ENCODE assay signal across 12 mouse cellular contexts in the genomic region with DNA sequence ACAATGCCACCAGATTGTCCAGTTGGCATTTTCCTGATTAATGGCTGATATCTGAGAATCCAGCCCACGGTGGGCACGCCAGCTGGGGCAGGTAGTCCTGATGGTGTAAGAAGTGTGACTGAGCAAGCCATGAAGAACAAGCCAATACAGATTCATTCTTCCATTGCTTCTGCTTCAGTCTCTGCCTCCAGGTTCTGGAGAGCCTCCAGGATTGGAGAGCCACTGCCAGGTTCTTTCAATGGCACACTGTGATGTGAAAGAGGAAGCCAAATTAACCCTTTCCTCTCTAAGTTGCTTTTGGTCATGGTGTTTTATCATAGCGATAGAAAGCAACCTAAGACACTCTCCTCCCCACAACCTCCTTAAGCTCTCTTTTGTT. TPM values are rescaled to one million over a fixed set of nuclear protein-coding genes. Genes with fewer than 3 reads are reported as not detected.
DNase-seq lines count a peak whose midpoint lies in the region; ATAC-seq and TF ChIP-seq lines count a peak whose summit lies in the region.
"Had no signal": no experiment of that assay in that cellular context is flagged by ENCODE, and none has a peak within 500 bp of the region (broad histone marks: within the 10 kb centered on the region; RNA-seq: fewer than 3 reads in every experiment).

No protein-coding gene starts in this region.

- H3K4me2 ChIP-seq in forebrain, embryonic 16.5 days (ENCODE audit: low read length), result no peak overlapping the region
- no peak overlapping the region for H3K4me2 ChIP-seq in forebrain, embryonic 11.5 days (ENCODE audit: low read depth, low read length, severe bottlenecking)
- H3K4me2 ChIP-seq in heart, embryonic 11.5 days, result no peak overlapping the region
- H3K4me2 ChIP-seq: liver, embryonic 13.5 days; neural tube, embryonic 12.5 days had no signal

- WGBS in forebrain, embryonic 16.5 days, result 58% methylated on average over 3 of the region's 3 CpGs
- 88% methylated on average over 3 of the region's 3 CpGs for WGBS in forebrain, embryonic 11.5 days
- 7% methylated on average over 3 of the region's 3 CpGs for WGBS in cerebellum, adult 2 months
- 84% methylated on average over 3 of the region's 3 CpGs for WGBS in heart, embryonic 11.5 days (ENCODE audit: insufficient replicate concordance)

- H3K9me3 ChIP-seq in forebrain, embryonic 16.5 days (ENCODE audit: control insufficient read depth, low read length), result no peaks in the 10 kb centered on the region
- H3K9me3 ChIP-seq in forebrain, embryonic 11.5 days (ENCODE audit: control insufficient read depth, low read length), result no peaks in the 10 kb centered on the region
- H3K9me3 ChIP-seq in heart, embryonic 11.5 days (replicated peaks; ENCODE audit: control insufficient read depth, low read length), result no peaks in the 10 kb centered on the region; the same call in 1 of the 2 replicates

- no peak overlapping the region for H3K27ac ChIP-seq in forebrain, embryonic 16.5 days (ENCODE audit: low read length)
- no peak overlapping the region for H3K27ac ChIP-seq in forebrain, embryonic 11.5 days (ENCODE audit: low read depth, low read length)
- no peak overlapping the region for H3K27ac ChIP-seq in cerebellum, adult 2 months (ENCODE audit: insufficient read depth, low read length)
- H3K27ac ChIP-seq in heart, embryonic 11.5 days (ENCODE audit: low read depth, low read length), result no peak overlapping the region
- H3K27ac ChIP-seq: liver, embryonic 13.5 days; neural tube, embryonic 12.5 days had no signal

- H3K9ac ChIP-seq in forebrain, embryonic 16.5 days (replicated peaks; ENCODE audit: low read depth, low read length), result no peak overlapping the region
- H3K9ac ChIP-seq in forebrain, embryonic 11.5 days (ENCODE audit: low read length), result no peak overlapping the region
- no peak overlapping the region for H3K9ac ChIP-seq in heart, embryonic 11.5 days (ENCODE audit: low read depth, low read length)
- H3K9ac ChIP-seq: liver, embryonic 13.5 days; neural tube, embryonic 12.5 days had no signal

- peak; percentile 73 for ATAC-seq in forebrain, embryonic 16.5 days
- no peak for ATAC-seq in forebrain, embryonic 11.5 days (replicated peaks; ENCODE audit: low FRiP score)
- peak; percentile 47; the same call in 1 of the 2 replicates for ATAC-seq in megakaryocyte, adult 5-6 weeks (ENCODE audit: poor library complexity, severe bottlenecking)
- no peak for ATAC-seq in heart, embryonic 11.5 days (replicated peaks; ENCODE audit: insufficient number of reproducible peaks, low FRiP score, low TSS enrichment)

- H3K36me3 ChIP-seq in forebrain, embryonic 16.5 days (ENCODE audit: control insufficient read depth, insufficient read depth), result no peaks in the 10 kb centered on the region
- H3K36me3 ChIP-seq in forebrain, embryonic 11.5 days (ENCODE audit: control insufficient read depth, insufficient read depth, low read length), result no peaks in the 10 kb centered on the region
- H3K36me3 ChIP-seq in heart, embryonic 11.5 days (ENCODE audit: control insufficient read depth, insufficient read depth, low read length), result no peaks in the 10 kb centered on the region
- H3K36me3 ChIP-seq: liver, embryonic 13.5 days; neural tube, embryonic 12.5 days had no signal

- TF ChIP-seq CTCF in cerebellum, adult 2 months (IDR thresholded peaks at IDR 0.05; ENCODE audit: borderline replicate concordance, insufficient read depth, low read depth, low read length), result no peak

- no peaks in the 10 kb centered on the region for H3K27me3 ChIP-seq in forebrain, embryonic 16.5 days (replicated peaks; ENCODE audit: control insufficient read depth, insufficient read depth, low read length)
- H3K27me3 ChIP-seq in forebrain, embryonic 11.5 days (ENCODE audit: control insufficient read depth, insufficient read depth, low read length), result no peaks in the 10 kb centered on the region
- H3K27me3 ChIP-seq in cerebellum, adult 2 months (ENCODE audit: control insufficient read depth, insufficient read depth, low read length), result no peaks in the 10 kb centered on the region
- no peaks in the 10 kb centered on the region for H3K27me3 ChIP-seq in heart, embryonic 11.5 days (ENCODE audit: control insufficient read depth, insufficient read depth, low read length)
- H3K27me3 ChIP-seq: liver, embryonic 13.5 days; neural tube, embryonic 12.5 days had no signal

- DNase-seq in forebrain, embryonic 11.5 days (ENCODE audit: low spot score), result no peak
- peak; percentile 57 to 72 for DNase-seq in cerebellum, adult 2 months
- DNase-seq in layer of hippocampus, adult 18-20 months (ENCODE audit: low spot score in 2 of 2), result peak; percentile 19 to 65
- no peak for DNase-seq in urinary bladder, postnatal 10 days (ENCODE audit: low spot score)
- no peak for DNase-seq in thymus, postnatal 0 days (ENCODE audit: low spot score)
- DNase-seq: liver, embryonic 13.5 days had no signal

- H3K4me3 ChIP-seq in forebrain, embryonic 16.5 days (replicated peaks; ENCODE audit: low read length), result no peak overlapping the region
- no peak overlapping the region for H3K4me3 ChIP-seq in forebrain, embryonic 11.5 days (ENCODE audit: low read depth, low read length)
- no peak overlapping the region for H3K4me3 ChIP-seq in cerebellum, adult 2 months (replicated peaks; ENCODE audit: insufficient read depth, low read depth, low read length)
- H3K4me3 ChIP-seq in heart, embryonic 11.5 days (ENCODE audit: low read depth, low read length), result no peak overlapping the region
- H3K4me3 ChIP-seq: liver, embryonic 13.5 days; neural tube, embryonic 12.5 days had no signal

- H3K4me1 ChIP-seq in forebrain, embryonic 16.5 days (replicated peaks; ENCODE audit: control insufficient read depth, insufficient read depth, low read length), result peaks cover 7% of the 10 kb centered on the region
- H3K4me1 ChIP-seq in forebrain, embryonic 11.5 days (replicated peaks; ENCODE audit: control insufficient read depth, insufficient read depth, low read length), result no peaks in the 10 kb centered on the region
- peaks cover 8% of the 10 kb centered on the region; the same call in 1 of the 2 replicates for H3K4me1 ChIP-seq in cerebellum, adult 2 months (ENCODE audit: control insufficient read depth, insufficient read depth, low read length)
- no peaks in the 10 kb centered on the region; the same call in 1 of the 2 replicates for H3K4me1 ChIP-seq in heart, embryonic 11.5 days (ENCODE audit: control insufficient read depth, insufficient read depth, low read length)
- H3K4me1 ChIP-seq: neural tube, embryonic 12.5 days had no signal

- no peak for TF ChIP-seq POLR2A in cerebellum, adult 2 months (IDR thresholded peaks at IDR 0.05; ENCODE audit: borderline replicate concordance, insufficient read depth, low read length)

RNA-seq across cellular contexts. Expression of a gene that starts 18.3 kb away (rescaled TPM):
- 0.81 and 0.95 TPM in 2 replicates for polyA plus RNA-seq in forebrain, embryonic 16.5 days (2015; fragmentation: Nextera tagmentation; extraction: Ambion mirVana)
- polyA plus RNA-seq in forebrain, embryonic 11.5 days (2014; fragmentation: Nextera tagmentation; extraction: Ambion mirVana), result 0.63 and 0.94 TPM in 2 replicates
- polyA plus RNA-seq in cerebellum, adult 2 months (2012; rRNA removed), result 0.11 and 0.29 TPM in 2 replicates
- under 1 TPM; 0.43 to 0.59 TPM for total RNA-seq in layer of hippocampus, adult 18-20 months (2021)
- total RNA-seq in megakaryocyte, adult 5-6 weeks (2015), result not detected in 2 replicates
- not detected in 2 replicates for total RNA-seq in megakaryocyte, adult 5-6 weeks (2017)
- 0.15 and 0.30 TPM in 2 replicates for polyA plus RNA-seq in heart, embryonic 11.5 days (2014; fragmentation: Nextera tagmentation; extraction: Ambion mirVana)
- 1.2 TPM in 2 replicates for polyA plus RNA-seq in thymus, postnatal 0 days (2015; fragmentation: Nextera tagmentation; extraction: Ambion mirVana)
- polyA plus RNA-seq: liver, embryonic 13.5 days had no signal

RNA-seq across cellular contexts. Expression of a gene that starts 43.9 kb away (rescaled TPM):
- not detected in 2 replicates for polyA plus RNA-seq in forebrain, embryonic 16.5 days (2015; fragmentation: Nextera tagmentation; extraction: Ambion mirVana)
- not detected in 2 replicates for polyA plus RNA-seq in forebrain, embryonic 11.5 days (2014; fragmentation: Nextera tagmentation; extraction: Ambion mirVana)
- not detected in 2 replicates for polyA plus RNA-seq in cerebellum, adult 2 months (2012; rRNA removed)
- not detected for total RNA-seq in layer of hippocampus, adult 18-20 months (2021)
- not detected in 2 replicates for total RNA-seq in megakaryocyte, adult 5-6 weeks (2015)
- not detected in 2 replicates for total RNA-seq in megakaryocyte, adult 5-6 weeks (2017)
- not detected in 2 replicates for polyA plus RNA-seq in heart, embryonic 11.5 days (2014; fragmentation: Nextera tagmentation; extraction: Ambion mirVana)
- 0.31 and 0.42 TPM in 2 replicates for polyA plus RNA-seq in thymus, postnatal 0 days (2015; fragmentation: Nextera tagmentation; extraction: Ambion mirVana)
- polyA plus RNA-seq: embryonic facial prominence, embryonic 11.5 days; heart, postnatal 0 days; liver, embryonic 13.5 days; neural tube, embryonic 12.5 days had no signal

RNA-seq across cellular contexts. Expression of a gene that starts 59.3 kb away (rescaled TPM):
- 0.09 and 0.27 TPM in 2 replicates for polyA plus RNA-seq in forebrain, embryonic 16.5 days (2015; fragmentation: Nextera tagmentation; extraction: Ambion mirVana)
- not detected in 2 replicates for polyA plus RNA-seq in forebrain, embryonic 11.5 days (2014; fragmentation: Nextera tagmentation; extraction: Ambion mirVana)
- polyA plus RNA-seq in cerebellum, adult 2 months (2012; rRNA removed), result 0.19 and 0.25 TPM in 2 replicates
- total RNA-seq in layer of hippocampus, adult 18-20 months (2021), result 1 to 10 TPM; 1.6 to 1.7 TPM
- total RNA-seq in megakaryocyte, adult 5-6 weeks (2015), result not detected in 2 replicates
- not detected in 2 replicates for total RNA-seq in megakaryocyte, adult 5-6 weeks (2017)
- polyA plus RNA-seq in heart, embryonic 11.5 days (2014; fragmentation: Nextera tagmentation; extraction: Ambion mirVana), result 0.34 TPM in 1 of 2 replicates, not detected in the other
- polyA plus RNA-seq in thymus, postnatal 0 days (2015; fragmentation: Nextera tagmentation; extraction: Ambion mirVana), result 0.19 and 0.36 TPM in 2 replicates
- polyA plus RNA-seq: embryonic facial prominence, embryonic 11.5 days had no signal

Comparison
In these comparisons a context has a peak if more than half of its experiments do, and no peak if none do; other contexts are left out.
1. ATAC-seq: peak in forebrain, embryonic 16.5 days (single experiment) and megakaryocyte, adult 5-6 weeks (single experiment); none in forebrain, embryonic 11.5 days (single experiment) and heart, embryonic 11.5 days (single experiment).
2. DNase-seq: peak in cerebellum, adult 2 months (2 of 2) and layer of hippocampus, adult 18-20 months (2 of 2); none in forebrain, embryonic 11.5 days (single experiment), urinary bladder, postnatal 10 days (single experiment) and thymus, postnatal 0 days (single experiment).